Mouse (Mus musculus) adrenal gland, postnatal 10 days (tissue): Measurements from ENCODE around the gene Mcm9. TPM values are rescaled to one million over a fixed set of nuclear protein-coding genes. Genes with fewer than 3 reads are reported as not detected.
"Not testable (repeated sequence)": the region's sequence is repeated elsewhere in the genome, so short reads cannot be mapped to it uniquely, and the experiment has no call there.

Source experiments
- DNase-seq: peaks from one replicate; pipeline ENCODE4 v3.0.0; 2021; ENCODE audit warnings: mixed read lengths
- total RNA-seq, 2 experiments: library from RNA; stranded (reverse); gene quantifications; 2 replicates each; pipeline ENCODE4 v1.2.3; 2021

The Mcm9 gene
- total RNA-seq, 2 experiments from 2014 or later, result 8.9 to 14.3 TPM

DNA sequence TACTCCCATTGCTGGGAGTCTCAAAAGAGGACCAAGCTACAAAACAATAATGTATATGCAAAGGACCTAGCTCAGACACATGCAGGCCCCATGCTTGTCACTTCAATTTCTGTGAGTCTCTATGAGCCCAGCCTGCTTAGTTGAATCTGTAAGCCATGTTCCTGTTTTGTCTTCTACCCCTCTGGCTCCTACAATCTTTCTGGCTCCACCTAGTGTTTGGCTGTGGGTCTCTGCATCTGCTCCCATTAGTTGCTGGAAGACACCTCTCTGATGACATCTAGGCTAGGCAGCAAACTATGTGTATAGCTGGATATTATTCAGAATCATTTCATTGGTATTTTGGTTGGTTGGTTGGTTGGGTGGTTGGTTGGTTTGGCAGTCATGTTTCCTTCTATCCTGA lies 130.7 kb downstream of the Mcm9 start:
- peak; percentile 16 for DNase-seq

GRCm38 (mm10) chr10:53495349-53495748 lies 134.9 kb downstream of the Mcm9 start:
- not testable (repeated sequence) for DNase-seq

DNA sequence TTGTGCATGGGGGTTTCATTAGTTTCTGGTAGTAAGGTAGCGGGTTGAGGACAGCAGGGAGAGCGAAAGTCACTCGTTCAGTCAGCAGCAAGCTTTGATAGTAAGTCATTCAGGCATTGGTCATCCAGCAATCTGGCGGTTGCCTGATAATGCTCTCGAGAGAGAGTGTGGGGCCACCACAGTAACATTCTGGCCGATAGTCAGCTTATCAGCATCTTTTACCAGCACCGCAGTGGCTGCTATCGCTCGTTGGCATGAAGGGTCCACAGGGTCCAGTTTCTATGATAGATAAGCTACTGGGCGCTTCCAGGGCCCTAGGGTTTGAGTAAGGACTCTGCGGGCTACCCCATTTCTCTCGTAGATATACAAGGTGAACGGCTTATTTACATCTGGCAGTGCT lies 136.3 kb downstream of the Mcm9 start:
- DNase-seq, result no peak

Other genes with a start within 250 kb of the Mcm9 start
- 10 to 100 TPM; 34.4 to 35.1 TPM for gene Asf1a, start 33.7 kb downstream of the Mcm9 start, total RNA-seq
- 1 to 10 TPM; 2.2 to 2.9 TPM for gene Fam184a, start 120.7 kb upstream of the Mcm9 start, total RNA-seq